Mouse (Mus musculus): ENCODE results near the gene Frmpd4. TPM values are rescaled to one million over a fixed set of nuclear protein-coding genes. Genes with fewer than 3 reads are reported as not detected.
A peak's percentile ranks its signal among the peaks of the same experiment; 100 is the strongest.

Gene Frmpd4
- polyA plus RNA-seq, 1 experiment from 2014 or later: 1.4 TPM

DNA sequence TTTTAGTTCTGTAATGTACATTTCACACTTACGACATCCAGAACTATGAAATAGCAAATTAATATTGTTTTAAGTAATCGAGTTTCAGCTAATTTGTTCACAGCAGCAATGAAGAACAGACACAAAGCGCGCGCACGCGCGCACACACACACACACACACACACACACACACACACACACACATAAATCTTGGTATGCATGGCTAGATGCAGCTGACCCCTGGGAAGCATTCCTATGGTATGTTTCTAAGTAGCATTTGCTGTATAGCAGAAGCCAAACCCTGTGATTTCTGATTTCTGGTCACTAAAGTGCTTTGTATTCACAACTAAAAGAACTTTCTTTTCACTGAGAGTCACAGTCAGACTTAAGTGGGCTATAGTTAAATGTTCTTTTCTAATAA is 922.8 kb downstream of the Frmpd4 start:
- H3K27ac ChIP-seq (replicated peaks; ENCODE audit: low read depth, low read length): no peak overlapping the region

GRCm38 (mm10) chrX:167597639-167598217 is 979.3 kb downstream of the Frmpd4 start:
- DNase-seq (no peak), ATAC-seq (ENCODE audit: low FRiP score, low TSS enrichment) (no peak)
- Histone ChIP-seq H3K27me3 (ENCODE audit: control insufficient read depth, insufficient read depth, low read length) (no peaks in the 10 kb centered on the region), H3K4me1 (ENCODE audit: control insufficient read depth, insufficient read depth, low read length) (no peaks in the 10 kb centered on the region), H3K4me3 (replicated peaks; ENCODE audit: low read depth, low read length) (no peak overlapping the region), H3K27ac (replicated peaks; ENCODE audit: low read depth, low read length) (no peak overlapping the region), H3K9me3 (ENCODE audit: control insufficient read depth, low read length) (no peaks in the 10 kb centered on the region), H3K36me3 (ENCODE audit: control insufficient read depth, insufficient read depth, low read length) (no peaks in the 10 kb centered on the region), H3K4me2 (ENCODE audit: low read length) (no peak overlapping the region), H3K9ac (replicated peaks; ENCODE audit: low read length) (no peak overlapping the region)

More for the DNA sequence above, 922.8 kb downstream of the Frmpd4 start:
- no peaks in the 10 kb centered on the region for H3K36me3 ChIP-seq (ENCODE audit: control insufficient read depth, insufficient read depth, low read length)
- ATAC-seq (ENCODE audit: low FRiP score, low TSS enrichment) (no peak), DNase-seq (no peak)
- H3K9ac ChIP-seq (replicated peaks; ENCODE audit: low read length): no peak overlapping the region
- H3K27me3 ChIP-seq (ENCODE audit: control insufficient read depth, insufficient read depth, low read length): 0 out of 2 replicates have a peak, but pooled peaks cover 3% of the 10 kb centered on the region
- 86% methylated on average over 8 of the region's 8 CpGs for WGBS
- H3K9me3 ChIP-seq (ENCODE audit: control insufficient read depth, low read length): no peaks in the 10 kb centered on the region
- H3K4me3 ChIP-seq (replicated peaks; ENCODE audit: low read depth, low read length): no peak overlapping the region
- no peaks in the 10 kb centered on the region for H3K4me1 ChIP-seq (ENCODE audit: control insufficient read depth, insufficient read depth, low read length)
- H3K4me2 ChIP-seq (ENCODE audit: low read length): no peak overlapping the region

DNA sequence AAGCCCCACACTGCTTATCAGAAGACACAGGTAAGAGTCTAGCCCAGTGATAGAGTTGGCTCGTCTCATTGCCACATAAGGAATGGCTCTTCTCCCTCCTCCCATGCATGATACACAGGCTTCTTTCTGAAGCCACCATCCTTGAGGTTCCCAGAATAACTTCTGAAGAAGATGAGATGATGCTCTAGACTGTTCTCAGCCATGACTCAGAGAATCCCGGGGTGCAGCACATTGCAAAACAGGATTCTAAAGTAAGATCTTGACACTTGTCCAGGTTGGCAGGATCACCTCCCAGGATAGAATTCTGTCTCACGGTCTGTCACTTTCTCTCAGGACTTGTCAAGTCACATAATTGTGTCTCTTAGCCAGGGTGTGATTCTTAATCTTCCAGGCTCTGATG is 1024.2 kb downstream of the Frmpd4 start:
- H3K4me3 ChIP-seq (replicated peaks; ENCODE audit: low read depth, low read length): no peak overlapping the region

DNA sequence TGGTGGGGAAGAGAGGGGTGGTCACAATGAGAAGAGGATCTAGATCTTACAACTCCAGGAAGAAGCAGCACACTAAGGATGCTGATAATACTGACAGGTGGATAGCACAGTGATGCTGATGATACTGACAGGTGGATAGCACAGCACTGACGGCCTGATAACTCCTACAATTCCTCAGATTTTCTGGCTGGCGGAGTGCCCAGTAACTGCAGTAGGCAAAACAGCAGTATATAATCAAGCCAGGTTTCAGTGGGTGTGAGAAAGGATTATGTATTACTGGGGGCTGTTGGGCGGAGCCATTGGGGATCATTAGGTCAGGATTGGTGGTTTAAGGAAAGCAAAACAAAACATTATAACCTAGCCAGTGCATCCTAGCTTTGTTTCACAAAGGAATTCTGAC is 1053.9 kb downstream of the Frmpd4 start:
- Histone ChIP-seq H3K36me3 (ENCODE audit: control insufficient read depth, insufficient read depth, low read length) (no peaks in the 10 kb centered on the region), H3K27me3 (ENCODE audit: control insufficient read depth, insufficient read depth, low read length) (no peaks in the 10 kb centered on the region), H3K4me1 (ENCODE audit: control insufficient read depth, insufficient read depth, low read length) (no peaks in the 10 kb centered on the region), H3K27ac (replicated peaks; ENCODE audit: low read depth, low read length) (no peak overlapping the region), H3K9ac (replicated peaks; ENCODE audit: low read length) (no peak overlapping the region), H3K9me3 (ENCODE audit: control insufficient read depth, low read length) (no peaks in the 10 kb centered on the region), H3K4me2 (ENCODE audit: low read length) (no peak overlapping the region), H3K4me3 (replicated peaks; ENCODE audit: low read depth, low read length) (no peak overlapping the region)
- DNase-seq (no peak), ATAC-seq (ENCODE audit: low FRiP score, low TSS enrichment) (no peak)
- 79% methylated on average over 3 of the region's 3 CpGs for WGBS

More for the DNA sequence above, 1024.2 kb downstream of the Frmpd4 start:
- Histone ChIP-seq H3K9ac (replicated peaks; ENCODE audit: low read length) (no peak overlapping the region), H3K4me2 (ENCODE audit: low read length) (no peak overlapping the region), H3K36me3 (ENCODE audit: control insufficient read depth, insufficient read depth, low read length) (no peaks in the 10 kb centered on the region), H3K27ac (replicated peaks; ENCODE audit: low read depth, low read length) (no peak overlapping the region), H3K4me1 (ENCODE audit: control insufficient read depth, insufficient read depth, low read length) (no peaks in the 10 kb centered on the region), H3K27me3 (ENCODE audit: control insufficient read depth, insufficient read depth, low read length) (no peaks in the 10 kb centered on the region), H3K9me3 (ENCODE audit: control insufficient read depth, low read length) (no peaks in the 10 kb centered on the region)
- no peak for ATAC-seq (ENCODE audit: low FRiP score, low TSS enrichment)
- WGBS: 82% methylated on average over 3 of the region's 3 CpGs
- DNase-seq: no peak

- Histone ChIP-seq H3K9ac (replicated peaks; ENCODE audit: low read length) (no peak overlapping the region), H3K9me3 (ENCODE audit: control insufficient read depth, low read length) (no peaks in the 10 kb centered on the region), H3K4me2 (ENCODE audit: low read length) (no peak overlapping the region), H3K4me3 (replicated peaks; ENCODE audit: low read depth, low read length) (no peak overlapping the region), H3K36me3 (ENCODE audit: control insufficient read depth, insufficient read depth, low read length) (no peaks in the 10 kb centered on the region), H3K27me3 (ENCODE audit: control insufficient read depth, insufficient read depth, low read length) (no peaks in the 10 kb centered on the region), H3K4me1 (ENCODE audit: control insufficient read depth, insufficient read depth, low read length) (no peaks in the 10 kb centered on the region), H3K27ac (replicated peaks; ENCODE audit: low read depth, low read length) (no peak overlapping the region)
- ATAC-seq (ENCODE audit: low FRiP score, low TSS enrichment) (no peak), DNase-seq (no peak)
- WGBS: 72% methylated on average over 4 of the region's 4 CpGs
Observed at GRCm38 (mm10) chrX:167522528-167522927, 1054.5 kb downstream of the Frmpd4 start.

GRCm38 (mm10) chrX:167518440-167518839 is 1058.6 kb downstream of the Frmpd4 start:
- Histone ChIP-seq H3K27ac (replicated peaks; ENCODE audit: low read depth, low read length) (no peak overlapping the region), H3K36me3 (ENCODE audit: control insufficient read depth, insufficient read depth, low read length) (no peaks in the 10 kb centered on the region), H3K4me3 (replicated peaks; ENCODE audit: low read depth, low read length) (no peak overlapping the region), H3K27me3 (ENCODE audit: control insufficient read depth, insufficient read depth, low read length) (no peaks in the 10 kb centered on the region), H3K4me2 (ENCODE audit: low read length) (no peak overlapping the region), H3K9me3 (ENCODE audit: control insufficient read depth, low read length) (no peaks in the 10 kb centered on the region), H3K9ac (replicated peaks; ENCODE audit: low read length) (no peak overlapping the region), H3K4me1 (ENCODE audit: control insufficient read depth, insufficient read depth, low read length) (no peaks in the 10 kb centered on the region)
- DNase-seq (no peak), ATAC-seq (ENCODE audit: low FRiP score, low TSS enrichment) (no peak)
- WGBS: 92% methylated on average over 2 of the region's 2 CpGs

- Histone ChIP-seq H3K36me3 (ENCODE audit: control insufficient read depth, insufficient read depth, low read length) (no peaks in the 10 kb centered on the region), H3K27me3 (ENCODE audit: control insufficient read depth, insufficient read depth, low read length) (no peaks in the 10 kb centered on the region; the same call in 1 of the 2 replicates), H3K9ac (replicated peaks; ENCODE audit: low read length) (no peak overlapping the region), H3K4me3 (replicated peaks; ENCODE audit: low read depth, low read length) (no peak overlapping the region), H3K4me2 (ENCODE audit: low read length) (no peak overlapping the region), H3K9me3 (ENCODE audit: control insufficient read depth, low read length) (no peaks in the 10 kb centered on the region), H3K27ac (replicated peaks; ENCODE audit: low read depth, low read length) (no peak overlapping the region), H3K4me1 (ENCODE audit: control insufficient read depth, insufficient read depth, low read length) (no peaks in the 10 kb centered on the region)
- peak; percentile 88 for DNase-seq
- peak; percentile 71; the same call in 1 of the 2 replicates for ATAC-seq (ENCODE audit: low FRiP score, low TSS enrichment)
- 36% methylated on average over 11 of the region's 11 CpGs for WGBS
Observed at GRCm38 (mm10) chrX:167497780-167498179, 1079.3 kb downstream of the Frmpd4 start.

- no peaks in the 10 kb centered on the region; the same call in 1 of the 2 replicates for H3K27me3 ChIP-seq (ENCODE audit: control insufficient read depth, insufficient read depth, low read length)
- no peak for ATAC-seq (ENCODE audit: low FRiP score, low TSS enrichment)
- WGBS: 95% methylated on average over 1 of the region's 1 CpGs
Observed at GRCm38 (mm10) chrX:167492265-167492664, 1084.8 kb downstream of the Frmpd4 start.

DNA sequence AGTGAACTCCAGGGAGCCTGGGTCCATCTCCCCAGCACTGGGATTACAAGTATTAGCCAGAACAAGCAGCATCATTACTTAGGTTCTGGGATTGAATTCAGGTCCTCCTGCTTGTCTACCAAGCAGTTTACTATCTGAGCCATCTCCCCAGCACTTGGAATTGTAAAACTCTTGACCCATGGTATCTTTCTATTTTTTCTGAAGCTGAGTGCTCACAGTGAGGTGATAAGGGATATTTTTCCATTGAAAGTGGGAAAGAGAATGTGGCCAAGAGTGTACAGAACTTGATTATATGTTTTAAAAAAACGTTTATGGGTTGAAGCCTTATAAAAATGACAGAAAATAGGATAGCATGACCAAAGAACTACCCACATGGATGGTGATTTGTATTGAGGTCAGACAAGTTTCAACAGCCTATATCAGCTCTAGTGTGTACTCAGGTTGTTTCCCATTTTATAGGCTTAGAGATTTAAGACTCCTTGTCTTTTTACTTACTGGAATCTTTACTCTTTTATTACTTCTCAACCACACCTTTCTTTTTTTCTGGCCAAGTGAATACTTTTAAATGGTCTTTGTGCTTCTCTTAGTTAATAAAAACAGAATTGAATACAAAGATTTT is 1085.3 kb downstream of the Frmpd4 start:
- Histone ChIP-seq H3K9me3 (ENCODE audit: control insufficient read depth, low read length) (no peaks in the 10 kb centered on the region), H3K27me3 (ENCODE audit: control insufficient read depth, insufficient read depth, low read length) (no peaks in the 10 kb centered on the region; the same call in 1 of the 2 replicates), H3K4me3 (replicated peaks; ENCODE audit: low read depth, low read length) (no peak overlapping the region), H3K27ac (replicated peaks; ENCODE audit: low read depth, low read length) (no peak overlapping the region), H3K36me3 (ENCODE audit: control insufficient read depth, insufficient read depth, low read length) (no peaks in the 10 kb centered on the region), H3K4me2 (ENCODE audit: low read length) (no peak overlapping the region), H3K4me1 (ENCODE audit: control insufficient read depth, insufficient read depth, low read length) (no peaks in the 10 kb centered on the region), H3K9ac (replicated peaks; ENCODE audit: low read length) (no peak overlapping the region)
- WGBS: 45% methylated on average over 1 of the region's 1 CpGs
- ATAC-seq (ENCODE audit: low FRiP score, low TSS enrichment): no peak
- DNase-seq: no peak

More at GRCm38 (mm10) chrX:167492265-167492664, 1084.8 kb downstream of the Frmpd4 start:
- Histone ChIP-seq H3K9me3 (ENCODE audit: control insufficient read depth, low read length) (no peaks in the 10 kb centered on the region), H3K36me3 (ENCODE audit: control insufficient read depth, insufficient read depth, low read length) (no peaks in the 10 kb centered on the region), H3K4me3 (replicated peaks; ENCODE audit: low read depth, low read length) (no peak overlapping the region), H3K27ac (replicated peaks; ENCODE audit: low read depth, low read length) (no peak overlapping the region), H3K4me2 (ENCODE audit: low read length) (no peak overlapping the region), H3K9ac (replicated peaks; ENCODE audit: low read length) (no peak overlapping the region), H3K4me1 (ENCODE audit: control insufficient read depth, insufficient read depth, low read length) (no peaks in the 10 kb centered on the region)
- DNase-seq: no peak
